Mouse (Mus musculus) spleen, adult 18-20 months (tissue): ENCODE results near the gene Ndufa4l2.

Experiments used
- DNase-seq, 2 experiments: peaks; one replicate each; pipeline ENCODE4 v3.0.0; 2022; ENCODE audit warnings: mixed read lengths in 2 of 2

The Ndufa4l2 gene

DNA sequence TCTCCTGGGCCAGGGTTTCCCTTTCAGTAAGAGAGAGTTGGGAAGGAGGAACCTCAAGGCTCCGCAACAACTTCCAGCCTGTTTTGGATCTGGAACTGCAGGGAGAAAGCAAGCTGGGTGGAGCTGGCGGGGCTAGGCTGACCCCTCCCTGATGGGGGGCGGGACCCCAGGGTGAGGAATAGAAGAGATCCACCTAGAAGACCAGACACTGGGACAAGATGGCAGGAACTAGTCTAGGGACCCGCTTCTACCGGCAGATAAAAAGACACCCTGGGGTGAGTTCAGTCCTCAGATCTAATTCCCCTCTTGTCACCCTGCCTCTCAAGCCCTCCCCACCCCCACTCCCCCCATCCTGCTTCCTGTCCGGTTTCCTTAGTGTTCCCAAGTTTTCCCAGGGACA is at the start of gene Ndufa4l2:
Gene Ndufa4l2 (plus strand): TSS at position 204 of the 400 bp plus-strand sequence.
- DNase-seq = no peak

DNA sequence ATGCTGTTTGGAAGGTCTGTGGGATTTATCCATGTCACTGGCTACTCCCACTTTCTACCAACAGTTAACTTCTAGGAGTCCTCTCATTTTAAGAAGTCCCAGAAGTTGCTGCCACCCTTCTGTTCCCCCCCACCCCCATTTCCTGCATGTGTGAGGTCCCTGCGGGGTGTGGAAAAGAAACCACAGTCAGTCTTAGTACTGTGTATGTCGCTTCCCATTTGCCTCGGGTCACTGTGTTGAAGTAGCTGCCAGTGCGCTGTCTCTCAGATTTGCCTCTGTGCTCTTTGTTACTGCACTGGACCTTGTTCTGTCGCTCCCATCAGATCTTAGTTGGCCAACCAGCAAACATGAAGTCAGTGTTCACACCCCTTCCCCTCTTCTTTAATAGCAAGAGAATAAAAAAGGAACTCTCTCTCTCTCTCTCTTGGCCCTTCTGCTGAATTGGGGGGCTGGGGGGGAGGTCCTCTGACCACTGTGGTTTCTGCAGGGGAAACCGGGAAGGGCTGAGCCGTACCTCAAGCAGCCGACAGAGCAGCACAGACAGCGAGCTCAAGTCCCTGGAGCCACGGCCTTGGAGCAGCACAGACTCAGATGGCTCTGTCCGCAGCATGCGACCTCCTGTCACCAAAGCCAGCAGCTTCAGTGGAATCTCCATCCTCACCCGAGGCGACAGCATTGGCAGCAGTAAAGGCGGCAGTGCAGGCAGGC is 43.3 kb upstream of the Ndufa4l2 start:
- no peak for DNase-seq

DNA sequence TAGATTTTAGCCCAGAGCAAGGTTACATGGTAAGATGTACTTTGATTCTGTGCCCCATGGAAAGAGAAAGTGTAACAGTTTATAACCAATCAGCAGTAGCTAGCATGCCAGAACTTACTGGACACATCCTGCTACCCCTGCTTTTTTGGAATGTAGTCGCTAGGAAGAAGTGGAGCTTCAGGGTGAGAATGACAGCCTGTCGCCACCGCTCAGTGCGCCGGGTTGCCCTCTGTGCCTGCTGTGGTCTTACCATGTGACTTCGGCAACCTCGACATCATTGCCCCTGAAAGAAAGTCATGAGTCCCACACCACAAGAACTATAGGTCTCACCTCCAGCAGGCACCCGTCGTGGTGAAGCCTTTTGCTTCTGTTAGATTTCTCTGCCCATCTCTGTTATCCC is 42.0 kb upstream of the Ndufa4l2 start:
- no peak for DNase-seq

DNA sequence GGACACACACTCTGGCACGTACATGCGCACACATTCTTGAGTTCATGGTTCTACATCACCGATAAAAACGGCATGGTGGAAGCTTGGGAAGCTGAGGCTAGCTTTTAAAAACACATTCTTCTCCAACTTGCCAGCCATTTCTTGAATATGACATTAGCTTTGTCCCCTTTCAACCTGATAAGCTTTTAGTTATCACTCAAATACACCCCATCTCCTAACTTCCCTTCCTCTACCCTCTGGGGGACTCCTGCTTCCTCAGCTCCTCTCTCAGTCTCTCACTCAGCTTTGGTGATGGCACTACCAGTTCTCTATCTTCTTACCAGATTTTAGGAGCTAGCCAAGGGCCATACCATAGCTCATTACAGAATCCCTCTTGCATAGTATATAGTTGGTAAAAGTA is 39.6 kb upstream of the Ndufa4l2 start:
- no peak for DNase-seq

DNA sequence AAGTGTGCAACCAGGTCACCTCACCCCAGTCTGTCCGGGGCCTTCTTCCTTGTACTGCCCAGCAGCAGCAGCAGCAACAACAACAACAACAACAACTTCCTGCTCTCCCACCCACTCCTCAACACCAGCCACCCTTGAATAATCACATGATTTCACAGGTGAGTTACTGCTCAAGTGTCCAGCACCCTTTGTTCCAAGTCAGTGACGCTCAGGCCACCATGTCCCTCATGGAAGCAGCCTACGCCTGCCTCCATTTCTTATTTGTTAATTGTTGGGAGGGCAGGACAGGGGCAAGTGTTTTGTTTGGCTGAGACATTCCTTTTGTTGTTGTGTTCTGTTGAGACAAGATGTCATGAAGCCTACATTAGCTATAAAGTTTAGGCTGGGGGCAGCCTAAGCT is 38.2 kb upstream of the Ndufa4l2 start:
- DNase-seq = no peak

DNA sequence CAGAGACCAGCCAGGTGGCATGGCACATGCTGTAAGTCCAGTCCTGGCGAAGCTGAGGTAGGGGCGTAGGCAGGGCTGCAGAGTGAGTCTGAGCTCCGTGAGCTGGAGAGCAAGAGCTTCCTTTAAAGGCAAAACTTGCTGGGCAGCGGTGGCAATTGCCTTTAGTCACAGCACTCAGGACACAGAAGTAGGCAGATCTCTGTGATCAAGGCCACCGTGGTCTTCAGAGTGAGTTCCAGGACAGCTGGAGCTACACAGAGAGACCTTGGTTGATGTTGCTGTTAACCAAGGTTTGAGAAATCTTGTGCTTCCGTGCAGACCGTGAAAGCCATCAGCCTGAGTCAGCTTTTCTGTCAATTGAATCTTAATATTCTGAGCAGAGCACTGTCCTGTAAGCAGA is 37.5 kb upstream of the Ndufa4l2 start:
- DNase-seq = no peak

DNA sequence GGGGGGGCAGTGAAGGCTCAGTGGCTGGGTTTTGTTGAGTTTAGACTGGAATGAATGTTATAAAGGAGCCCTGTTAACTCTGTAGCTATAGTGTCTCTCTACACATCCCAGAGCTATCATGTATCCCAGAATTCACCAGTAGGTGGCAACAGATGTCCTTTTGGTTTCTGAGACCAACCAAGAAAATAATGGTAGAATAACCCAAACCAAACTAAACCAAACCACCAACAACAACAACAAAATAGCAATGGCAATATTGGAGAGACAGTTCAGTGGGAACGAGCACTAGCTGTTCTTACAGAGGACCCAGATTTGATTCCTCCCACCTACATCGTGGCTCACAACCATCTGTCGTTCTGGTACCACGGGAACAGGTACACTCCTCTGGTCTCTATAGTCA is 35.6 kb upstream of the Ndufa4l2 start:
- DNase-seq = no peak

DNA sequence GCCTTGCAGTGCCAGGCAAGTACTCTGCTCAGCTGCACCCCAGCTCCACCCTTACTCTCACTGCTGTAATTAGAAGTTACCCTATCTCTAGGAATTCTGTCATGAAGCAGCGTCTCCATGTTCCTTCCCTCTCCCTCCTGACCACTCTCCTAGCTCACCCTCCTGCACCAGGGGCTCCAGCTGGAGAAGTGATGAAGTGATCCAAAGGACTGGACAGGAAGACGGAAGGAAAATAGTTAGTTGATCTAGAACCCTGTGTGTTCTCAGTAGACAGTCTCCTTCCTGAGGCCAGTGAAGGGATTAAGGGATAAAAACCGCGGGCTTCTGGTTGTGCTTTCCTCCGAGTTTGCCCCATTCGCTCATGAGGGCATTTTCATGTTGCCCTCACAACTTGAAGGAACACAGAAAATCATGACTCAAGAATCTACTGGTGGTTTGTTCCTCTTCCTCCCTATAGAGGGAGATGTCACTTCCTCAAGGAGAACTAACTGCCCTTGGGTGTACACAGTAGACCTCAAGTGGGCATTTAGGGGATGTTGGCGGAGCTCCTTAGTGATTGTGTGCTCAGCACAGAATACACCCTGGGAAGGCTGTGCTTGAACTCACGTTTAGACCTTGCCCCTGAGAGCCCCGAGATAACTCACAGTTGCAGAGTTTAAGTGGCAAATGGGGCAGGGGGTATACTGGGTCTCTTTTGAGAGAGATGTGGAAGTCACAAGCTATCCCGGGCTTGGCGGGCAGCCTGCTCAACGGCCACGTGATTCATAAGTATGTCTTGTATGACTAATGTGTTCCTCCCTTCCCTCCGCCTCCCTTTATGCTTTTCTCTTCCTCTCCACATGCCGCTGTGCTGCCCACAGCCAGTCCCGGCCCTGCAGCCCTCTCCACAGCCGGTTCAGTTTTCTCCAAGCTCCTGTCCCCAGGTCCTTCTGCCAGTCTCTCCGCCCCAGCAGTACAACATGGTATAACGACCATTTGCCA is 33.6 kb upstream of the Ndufa4l2 start:
- DNase-seq = peak in 1 of 2 experiments; percentile 18

DNA sequence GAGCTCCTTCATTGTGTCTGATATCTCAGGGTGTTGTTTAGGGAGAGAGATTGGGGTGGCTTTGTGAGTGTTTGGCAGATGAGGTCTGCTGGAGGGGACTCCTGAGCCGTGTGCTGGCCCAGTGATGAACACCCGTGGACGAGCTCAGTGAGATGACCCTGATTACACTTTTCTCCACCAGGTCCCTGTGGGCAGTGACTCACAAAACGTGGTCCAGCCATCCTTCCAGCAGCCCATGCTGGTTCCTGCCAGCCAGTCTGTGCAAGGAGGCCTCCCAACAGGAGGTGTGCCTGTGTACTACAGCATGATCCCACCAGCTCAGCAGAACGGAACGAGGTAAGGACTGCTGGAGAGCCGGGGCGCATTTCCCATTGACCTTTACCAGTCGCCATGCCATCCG is 29.5 kb upstream of the Ndufa4l2 start:
- DNase-seq = no peak

DNA sequence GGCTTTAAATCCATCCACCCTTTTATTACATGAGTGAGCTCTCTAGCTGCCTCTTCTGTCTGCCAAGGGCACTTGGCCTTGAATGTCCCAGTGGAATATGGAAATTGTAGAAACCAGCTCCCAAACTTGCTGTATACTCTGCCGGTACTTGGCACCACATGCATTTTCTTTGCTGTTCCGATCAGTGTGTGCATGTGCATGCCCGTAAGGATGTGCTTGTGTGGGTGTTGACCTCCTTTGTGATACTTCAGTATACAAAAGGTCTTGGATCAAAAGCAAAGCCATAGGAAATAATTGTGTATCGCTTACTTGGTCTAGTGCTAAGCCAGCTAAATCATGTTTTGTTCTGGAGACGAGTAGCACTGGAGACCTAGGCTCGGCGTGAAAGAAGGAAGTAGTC is 25.9 kb upstream of the Ndufa4l2 start:
- DNase-seq = no peak

DNA sequence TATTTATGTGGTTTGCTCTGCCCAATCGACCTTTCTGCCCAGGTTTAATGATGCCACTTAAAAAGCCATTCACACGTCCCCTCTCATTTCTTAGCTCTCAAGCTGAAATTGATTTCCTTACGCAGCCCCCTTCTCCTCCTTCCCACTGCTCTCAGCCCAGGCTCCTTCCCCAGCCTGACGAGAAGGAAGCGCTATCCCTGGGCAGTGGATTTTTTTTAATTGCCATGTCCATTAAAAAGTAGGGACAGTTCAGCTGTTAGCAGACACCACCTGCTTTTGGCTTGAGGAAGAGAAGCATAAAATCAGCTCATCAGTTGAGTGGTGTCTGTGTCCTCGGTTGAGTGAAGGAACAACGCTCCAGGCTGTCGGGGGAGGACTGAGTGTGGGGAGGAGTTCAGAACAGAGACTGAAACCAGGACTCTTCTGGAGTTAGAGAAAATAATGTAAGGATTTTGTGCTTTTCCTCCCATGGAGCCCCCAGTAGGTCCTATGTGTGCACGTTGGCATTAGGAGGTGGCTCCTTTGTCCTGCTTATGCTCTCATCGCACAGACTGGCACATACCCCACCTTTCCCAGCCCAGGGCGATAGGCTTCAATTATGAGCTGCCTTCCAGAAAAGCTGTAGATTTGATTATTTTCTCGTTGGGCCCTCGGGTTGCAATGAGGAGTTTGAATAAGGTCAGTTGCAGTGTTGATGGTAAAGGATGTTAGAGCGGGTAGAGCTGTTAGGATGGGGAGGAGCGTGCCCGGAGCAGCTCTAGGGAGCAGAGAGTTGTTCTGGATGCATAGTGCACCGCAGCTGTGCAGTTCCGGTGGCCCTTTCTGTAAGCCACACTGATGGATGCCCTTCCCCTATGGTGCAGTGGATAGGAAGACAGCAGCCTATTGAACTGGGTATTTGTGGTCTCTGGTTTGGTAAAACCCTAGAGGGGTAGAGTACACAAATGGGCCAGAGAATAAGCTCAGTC is 24.3 kb upstream of the Ndufa4l2 start:
- DNase-seq = no peak

DNA sequence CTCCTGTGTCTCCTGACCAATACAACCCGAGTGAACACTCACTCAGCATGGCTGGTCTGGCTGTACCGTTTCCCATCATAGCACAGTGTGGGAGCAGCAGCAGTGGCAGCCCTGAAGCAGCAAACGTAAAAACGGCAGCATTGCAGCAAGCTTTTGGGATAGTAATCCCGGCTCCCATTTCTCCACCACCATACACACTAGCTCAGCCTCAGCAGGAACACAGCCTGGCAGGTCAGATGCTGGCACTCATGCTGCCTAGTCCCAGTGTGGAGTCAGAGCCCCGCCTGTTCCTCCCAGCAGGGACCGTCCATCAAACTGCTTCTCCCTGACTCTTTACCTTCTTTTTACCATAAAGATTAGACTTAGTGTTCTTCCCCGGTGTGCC is 23.6 kb upstream of the Ndufa4l2 start:
- no peak for DNase-seq

DNA sequence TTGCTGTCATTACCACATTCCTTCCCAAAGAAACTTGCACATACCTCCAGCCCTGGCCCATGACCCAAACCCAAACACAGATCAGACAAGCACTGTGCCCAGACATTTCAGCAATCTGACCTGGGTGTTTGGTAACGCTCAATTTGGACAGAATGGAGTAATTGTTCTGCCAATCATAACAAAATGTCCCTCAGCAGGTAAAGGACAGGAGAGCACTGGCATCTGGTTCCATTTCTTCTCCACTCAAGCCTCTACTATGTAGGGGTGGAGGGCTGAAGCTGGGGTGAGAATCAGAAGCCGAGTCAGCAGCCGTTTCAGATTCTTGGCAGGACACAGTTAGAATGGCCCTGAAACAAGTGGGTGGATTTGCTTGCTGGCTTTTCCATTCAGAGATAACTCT is 22.6 kb upstream of the Ndufa4l2 start:
- no peak for DNase-seq

DNA sequence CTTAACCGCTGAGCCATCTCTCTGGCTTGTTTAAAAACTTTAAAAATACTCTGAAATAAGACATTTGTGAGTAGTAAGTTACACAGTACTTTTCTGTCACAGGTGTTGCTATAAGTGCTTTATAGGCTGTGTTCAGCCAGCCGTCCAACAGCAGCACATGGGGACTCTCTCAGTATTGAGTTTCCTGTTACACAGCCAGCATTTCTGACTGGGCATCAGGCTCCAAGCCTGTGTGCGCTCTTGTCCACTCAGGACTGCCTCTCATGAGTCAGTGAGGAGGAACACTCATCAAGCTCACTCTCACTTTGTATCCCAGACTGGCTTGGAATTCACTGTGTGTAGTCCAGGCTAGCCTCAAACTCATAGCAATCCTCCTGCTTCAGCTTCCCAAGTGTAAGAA is 18.6 kb upstream of the Ndufa4l2 start:
- no peak for DNase-seq

DNA sequence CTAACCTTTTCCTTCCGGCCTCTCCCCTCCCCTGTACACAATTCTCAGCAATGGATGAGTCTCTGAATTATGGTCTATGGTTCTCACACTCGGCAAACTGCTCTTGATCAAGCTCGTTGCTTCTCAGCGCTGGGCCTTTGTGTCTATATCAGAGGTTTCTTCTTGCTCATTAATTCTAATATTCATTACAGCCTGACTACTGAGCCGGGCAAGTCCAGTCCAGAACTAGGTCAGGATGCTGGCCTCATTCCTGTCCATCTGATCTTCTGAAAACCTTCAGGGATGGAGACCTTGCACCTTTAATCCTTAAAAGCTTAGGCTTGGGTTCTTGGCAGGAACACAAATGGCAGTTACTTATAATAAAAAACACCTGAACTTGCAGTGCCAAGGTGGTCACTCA is 15.3 kb upstream of the Ndufa4l2 start:
- DNase-seq = no peak

DNA sequence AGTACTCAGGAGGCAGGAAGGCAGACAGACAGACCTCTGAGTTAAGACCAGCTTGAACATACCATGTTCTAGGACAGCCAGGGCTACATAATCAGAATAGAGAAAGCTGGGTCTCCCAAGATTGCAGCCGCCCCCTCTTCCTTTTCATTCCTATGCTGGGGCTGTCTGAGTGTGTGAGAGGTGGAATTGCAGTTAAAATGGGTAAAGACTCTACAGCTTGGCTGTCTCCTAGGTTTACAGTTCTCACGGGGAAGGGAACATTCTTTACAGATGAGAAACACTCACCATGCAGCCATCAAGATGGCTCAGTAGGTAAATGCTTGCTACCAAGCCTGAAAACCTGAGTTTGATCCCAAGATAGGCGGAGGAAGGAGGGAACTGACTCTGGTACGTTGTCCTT is 14.7 kb upstream of the Ndufa4l2 start:
- no peak for DNase-seq

DNA sequence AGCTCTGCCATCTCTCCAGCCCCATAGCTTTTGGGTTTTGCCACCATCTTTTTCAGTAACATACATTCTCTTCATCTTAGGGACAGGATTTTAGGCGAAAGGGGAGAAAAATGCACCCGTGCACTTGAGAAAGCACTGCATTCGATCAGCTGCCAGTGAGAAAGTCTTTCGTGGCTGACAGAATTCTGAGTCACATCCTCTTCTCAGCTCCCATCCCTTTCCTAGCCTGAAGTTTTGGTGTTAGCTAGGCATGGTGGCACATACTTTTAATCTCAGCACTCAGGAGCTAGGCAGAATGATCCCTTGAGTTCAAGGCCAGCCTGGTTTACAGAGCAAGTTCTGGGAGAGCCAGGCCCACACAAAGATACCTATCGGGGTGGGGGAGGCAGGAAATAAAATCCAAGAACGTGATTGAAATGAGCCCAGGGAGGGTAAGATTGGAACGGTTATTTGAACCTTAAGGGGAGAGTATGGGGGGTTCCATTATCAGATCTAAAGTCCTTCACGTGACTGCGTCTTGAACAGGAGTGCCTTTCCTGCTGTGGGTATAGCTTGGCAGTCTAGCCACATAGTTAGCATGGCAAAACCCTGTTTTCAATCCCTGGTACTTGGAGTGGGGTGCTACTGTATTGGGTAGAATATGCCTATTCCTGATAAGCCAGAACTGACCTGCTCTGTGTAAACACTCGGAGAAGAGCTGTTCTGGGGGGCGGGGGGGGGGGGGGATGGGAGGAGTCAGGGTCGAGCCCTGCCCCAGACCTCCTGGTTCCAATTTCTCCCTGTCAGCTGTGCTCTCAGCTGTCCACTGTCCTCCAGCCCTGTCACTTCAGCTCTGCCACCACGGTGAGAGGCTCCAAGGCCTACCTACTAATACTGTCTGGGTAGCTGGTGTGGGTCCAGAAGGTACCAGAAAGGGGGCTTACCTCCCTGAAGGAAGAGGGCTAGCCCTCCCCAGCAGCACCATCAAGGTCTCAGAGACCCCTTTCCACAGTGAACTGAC is 13.6 kb upstream of the Ndufa4l2 start, which contains the start of gene Stac3:
Gene Stac3 (plus strand): TSS at position 793 of the 1,000 bp plus-strand sequence.
- no peak for DNase-seq

DNA sequence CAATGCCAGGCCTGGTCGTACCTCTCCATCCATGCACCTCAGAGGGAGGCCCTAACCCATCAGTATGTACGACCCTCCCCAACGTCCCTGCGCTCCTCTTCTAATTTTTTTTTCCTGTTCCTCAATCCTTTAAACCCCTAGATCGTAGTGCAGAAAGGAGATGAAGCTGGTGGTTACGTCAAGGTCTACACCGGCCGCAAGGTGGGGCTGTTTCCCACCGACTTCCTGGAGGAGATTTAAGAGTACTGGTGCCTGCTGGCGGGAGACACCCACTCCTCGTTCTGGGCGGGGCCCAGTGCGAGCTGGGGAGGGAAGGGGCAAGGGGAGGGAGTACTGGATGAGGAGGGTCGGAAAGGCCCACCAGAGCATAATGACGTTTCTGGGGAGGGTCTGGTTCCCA is 6.5 kb upstream of the Ndufa4l2 start:
- DNase-seq = peak; percentile 61 to 76

DNA sequence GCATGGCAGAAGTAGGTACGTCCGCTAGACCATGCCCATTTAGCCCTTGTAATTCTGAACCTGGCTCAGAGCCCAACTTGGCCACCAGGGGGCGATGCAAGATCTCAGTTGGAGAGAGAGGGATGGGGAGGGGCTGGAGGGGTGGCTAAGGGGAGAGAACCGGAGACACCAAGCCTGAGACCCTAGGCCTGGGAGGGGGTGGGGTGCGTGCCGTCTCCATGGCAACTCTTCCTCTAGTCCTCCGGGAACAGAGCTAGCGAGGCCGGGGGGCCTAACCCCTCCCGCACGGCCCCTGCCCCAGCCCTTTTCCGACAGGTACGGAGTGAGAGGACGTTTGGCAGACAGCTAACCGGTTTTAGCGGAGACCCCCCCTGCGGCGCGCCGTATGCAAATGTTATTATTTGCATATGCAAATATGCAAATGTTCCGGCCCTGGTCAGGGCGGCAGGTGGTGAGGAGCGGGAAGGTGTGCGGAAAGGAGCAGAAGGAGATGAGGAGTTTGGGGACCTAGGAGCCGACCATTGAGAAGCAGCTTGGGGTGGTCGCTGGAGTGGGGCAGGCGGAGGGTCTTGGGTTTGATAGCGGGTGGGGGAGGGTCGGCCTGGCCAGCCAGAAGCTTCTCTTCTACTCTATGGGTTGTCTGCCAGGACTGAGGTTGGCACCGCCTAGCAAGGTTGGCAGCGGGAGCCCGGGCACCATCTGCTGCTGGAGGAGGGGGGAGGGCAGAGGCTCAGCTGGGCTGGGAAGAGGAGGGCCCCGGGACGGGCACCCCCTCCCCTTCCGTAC is 5.5 kb upstream of the Ndufa4l2 start:
- peak; percentile 67 to 86 for DNase-seq

DNA sequence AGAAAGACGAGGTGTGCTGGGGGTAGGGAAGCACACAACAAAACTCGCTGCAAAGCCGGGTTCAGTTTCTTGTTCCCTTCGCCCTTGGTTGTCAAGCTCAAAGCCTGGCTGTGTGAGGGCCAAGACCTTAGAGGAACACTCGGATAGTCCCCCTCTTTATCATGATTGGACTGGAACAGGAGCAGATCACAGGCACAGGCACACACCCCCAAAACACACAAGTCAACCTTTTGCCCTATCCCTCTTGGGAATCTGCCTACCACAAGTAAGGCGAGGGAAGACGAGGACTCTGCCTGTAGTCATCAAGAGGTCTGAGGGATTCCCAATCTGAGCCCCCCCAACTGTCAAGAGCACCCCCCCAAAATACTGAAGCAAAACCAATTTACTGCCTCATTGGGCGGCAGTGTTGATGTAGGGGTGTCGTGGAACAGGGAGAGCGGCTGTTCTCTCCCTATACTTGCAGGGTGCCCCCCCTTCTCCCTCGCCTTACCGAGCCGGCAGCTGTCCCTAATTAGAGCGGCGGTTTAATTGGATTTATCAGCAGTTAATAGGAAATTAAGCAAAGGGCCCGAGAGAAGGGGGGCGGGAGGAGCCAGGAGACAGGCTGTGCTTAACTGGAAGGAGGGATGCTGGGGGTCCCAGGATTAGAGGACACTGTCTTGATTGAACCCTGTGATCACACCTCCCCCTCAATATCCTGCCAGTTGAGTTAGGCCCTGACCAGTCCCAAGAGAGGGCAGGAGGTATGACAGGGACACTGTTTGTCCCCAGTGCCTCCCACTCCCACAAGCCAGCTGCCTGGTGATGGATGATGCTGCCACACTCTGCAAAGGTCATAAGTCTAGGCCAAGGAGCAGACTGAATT is 4.7 kb upstream of the Ndufa4l2 start:
- no peak for DNase-seq
